Mouse (Mus musculus): ENCODE measurements around the gene Vipr2.

The Vipr2 gene

GRCm38 (mm10) chr12:116111007-116111694, 33.6 kb downstream of the Vipr2 start:
- Histone ChIP-seq H3K27me3 (ENCODE audit: insufficient read depth, low read length) (no peaks in the 10 kb centered on the region), H3K4me1 (replicated peaks; ENCODE audit: low read depth, low read length) (no peaks in the 10 kb centered on the region), H3K4me3 (replicated peaks; ENCODE audit: low read length) (no peak overlapping the region), H3K36me3 (ENCODE audit: insufficient read depth, low read length) (no peaks in the 10 kb centered on the region), H3K9me3 (ENCODE audit: low read length) (peaks cover 8% of the 10 kb centered on the region)
- TF ChIP-seq NANOG (IDR thresholded peaks at IDR 0.05; ENCODE audit: borderline replicate concordance, low read length) (no peak), CTCF (conservative IDR thresholded peaks at IDR 0.05; ENCODE audit: low read length) (no peak), POU5F1 (IDR thresholded peaks at IDR 0.05; ENCODE audit: borderline replicate concordance, low read length) (no peak)

DNA sequence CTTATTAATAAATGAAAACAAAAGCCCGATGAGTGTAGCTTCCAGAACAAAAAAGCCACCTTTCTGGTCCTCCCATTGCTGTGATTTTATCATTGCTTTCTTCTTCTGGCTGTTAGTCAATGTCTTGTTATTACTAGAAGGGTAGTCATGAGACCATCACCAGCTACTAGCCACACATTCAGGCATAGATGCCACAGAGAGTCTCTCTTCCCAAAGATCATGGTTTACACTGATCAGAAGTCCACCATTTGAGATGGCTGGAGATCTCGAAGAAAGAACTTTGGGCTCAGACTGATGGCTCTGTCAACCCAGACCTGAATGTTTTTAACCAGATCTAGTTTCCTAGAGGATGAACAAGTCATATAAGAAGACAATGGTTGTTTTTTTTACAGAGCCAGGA, 38.3 kb downstream of the Vipr2 start:
- H3K9me3 ChIP-seq (ENCODE audit: low read length), result peaks cover 15% of the 10 kb centered on the region
- H3K27me3 ChIP-seq (ENCODE audit: insufficient read depth, low read length), result no peaks in the 10 kb centered on the region
- H3K36me3 ChIP-seq (ENCODE audit: insufficient read depth, low read length), result no peaks in the 10 kb centered on the region
- TF ChIP-seq POU5F1 (IDR thresholded peaks at IDR 0.05; ENCODE audit: borderline replicate concordance, low read length) (no peak), CTCF (conservative IDR thresholded peaks at IDR 0.05; ENCODE audit: low read length) (no peak), NANOG (IDR thresholded peaks at IDR 0.05; ENCODE audit: borderline replicate concordance, low read length) (no peak)
- H3K4me3 ChIP-seq (replicated peaks; ENCODE audit: low read length), result no peak overlapping the region
- no peaks in the 10 kb centered on the region for H3K4me1 ChIP-seq (replicated peaks; ENCODE audit: low read depth, low read length)

DNA sequence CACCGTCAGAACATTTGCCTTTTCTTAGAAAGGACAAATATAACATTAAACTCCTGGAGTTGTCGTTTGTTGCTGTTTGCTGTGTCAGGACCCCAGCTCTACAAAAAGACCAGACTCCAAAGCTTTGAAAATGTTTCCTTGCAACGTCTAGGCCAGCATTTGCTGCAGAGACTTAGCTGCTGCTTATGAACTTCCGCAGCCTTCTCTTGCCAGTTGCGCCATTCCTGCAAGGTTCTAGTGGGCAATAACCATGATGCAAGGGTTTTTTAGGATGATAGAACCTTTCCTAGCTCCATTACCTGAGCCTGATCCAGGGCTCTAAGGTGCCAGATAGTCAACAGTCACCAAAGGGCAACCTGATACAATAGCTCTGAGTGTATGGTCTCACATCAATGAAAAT, 38.9 kb downstream of the Vipr2 start:
- TF ChIP-seq NANOG (IDR thresholded peaks at IDR 0.05; ENCODE audit: borderline replicate concordance, low read length) (no peak), POU5F1 (IDR thresholded peaks at IDR 0.05; ENCODE audit: borderline replicate concordance, low read length) (no peak), CTCF (conservative IDR thresholded peaks at IDR 0.05; ENCODE audit: low read length) (no peak)

DNA sequence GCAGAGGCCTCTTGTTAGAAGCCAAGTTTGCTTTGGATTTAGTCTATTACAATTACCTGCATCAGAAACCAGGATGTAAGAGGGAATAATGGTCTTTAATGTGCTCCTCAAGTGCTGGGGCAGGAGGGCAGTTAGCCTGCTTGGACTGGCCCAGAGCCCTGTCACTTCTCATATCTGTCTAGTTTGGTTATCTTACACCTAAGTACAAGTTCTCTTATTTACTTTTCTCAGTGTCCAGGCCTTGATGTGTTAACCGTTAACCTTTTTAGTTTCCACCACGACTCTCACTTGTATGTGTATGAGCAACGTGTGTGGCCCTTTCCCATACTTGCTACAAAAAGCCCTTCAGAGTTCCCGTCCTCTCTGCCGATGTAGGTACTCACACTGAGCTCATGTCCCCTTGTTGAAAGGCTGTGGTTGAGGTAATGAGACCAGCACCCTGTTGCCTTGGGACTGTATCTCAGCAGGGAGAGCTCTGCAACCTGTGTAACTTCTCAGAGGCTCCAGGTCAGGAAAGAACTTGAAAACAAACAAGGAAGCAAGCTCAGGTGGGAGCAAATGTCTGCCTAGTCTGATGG, 39.9 kb downstream of the Vipr2 start:
- H3K9me3 ChIP-seq (ENCODE audit: low read length), result peaks cover 15% of the 10 kb centered on the region
- H3K4me1 ChIP-seq (replicated peaks; ENCODE audit: low read depth, low read length), result no peaks in the 10 kb centered on the region
- no peaks in the 10 kb centered on the region for H3K27me3 ChIP-seq (ENCODE audit: insufficient read depth, low read length)
- no peaks in the 10 kb centered on the region for H3K36me3 ChIP-seq (ENCODE audit: insufficient read depth, low read length)
- H3K4me3 ChIP-seq (replicated peaks; ENCODE audit: low read length), result no peak overlapping the region
- no peak for TF ChIP-seq NANOG (IDR thresholded peaks at IDR 0.05; ENCODE audit: borderline replicate concordance, low read length)
- TF ChIP-seq POU5F1 (IDR thresholded peaks at IDR 0.05; ENCODE audit: borderline replicate concordance, low read length), result no peak
- TF ChIP-seq CTCF (conservative IDR thresholded peaks at IDR 0.05; ENCODE audit: low read length), result no peak

More for the DNA sequence above, 38.9 kb downstream of the Vipr2 start:
- Histone ChIP-seq H3K4me3 (replicated peaks; ENCODE audit: low read length) (no peak overlapping the region), H3K36me3 (ENCODE audit: insufficient read depth, low read length) (no peaks in the 10 kb centered on the region), H3K4me1 (replicated peaks; ENCODE audit: low read depth, low read length) (no peaks in the 10 kb centered on the region), H3K9me3 (ENCODE audit: low read length) (peaks cover 15% of the 10 kb centered on the region), H3K27me3 (ENCODE audit: insufficient read depth, low read length) (no peaks in the 10 kb centered on the region)

GRCm38 (mm10) chr12:116119001-116119400, 41.5 kb downstream of the Vipr2 start:
- peaks cover 15% of the 10 kb centered on the region for H3K9me3 ChIP-seq (ENCODE audit: low read length)
- no peak overlapping the region for H3K4me3 ChIP-seq (replicated peaks; ENCODE audit: low read length)
- no peaks in the 10 kb centered on the region for H3K4me1 ChIP-seq (replicated peaks; ENCODE audit: low read depth, low read length)
- H3K36me3 ChIP-seq (ENCODE audit: insufficient read depth, low read length), result no peaks in the 10 kb centered on the region
- no peaks in the 10 kb centered on the region for H3K27me3 ChIP-seq (ENCODE audit: insufficient read depth, low read length)
- no peak for TF ChIP-seq NANOG (IDR thresholded peaks at IDR 0.05; ENCODE audit: borderline replicate concordance, low read length)
- TF ChIP-seq CTCF (conservative IDR thresholded peaks at IDR 0.05; ENCODE audit: low read length), result no peak
- TF ChIP-seq POU5F1 (IDR thresholded peaks at IDR 0.05; ENCODE audit: borderline replicate concordance, low read length), result no peak

DNA sequence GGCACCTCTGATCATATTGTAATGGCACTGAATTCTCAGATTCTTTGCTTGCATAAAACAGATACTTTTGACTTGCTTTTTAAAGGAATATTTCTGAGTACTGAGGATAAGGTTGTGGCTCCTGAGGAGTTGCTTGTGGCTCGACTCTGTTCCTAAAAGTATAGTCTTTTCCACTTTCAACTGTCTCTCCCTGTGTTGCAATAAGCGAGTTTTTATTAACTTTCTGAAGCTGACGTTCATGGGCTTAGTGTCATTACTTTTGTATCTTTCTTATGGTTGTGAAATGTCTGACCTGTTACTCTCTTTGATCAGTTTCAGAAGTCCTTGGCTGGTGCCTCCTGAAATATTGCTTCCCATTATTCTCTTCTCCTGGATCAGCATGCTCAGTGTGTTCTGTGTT, 46.3 kb downstream of the Vipr2 start:
- H3K27me3 ChIP-seq (ENCODE audit: insufficient read depth, low read length), result no peaks in the 10 kb centered on the region
- TF ChIP-seq CTCF (conservative IDR thresholded peaks at IDR 0.05; ENCODE audit: low read length) (no peak), POU5F1 (IDR thresholded peaks at IDR 0.05; ENCODE audit: borderline replicate concordance, low read length) (no peak), NANOG (IDR thresholded peaks at IDR 0.05; ENCODE audit: borderline replicate concordance, low read length) (no peak)
- no peak overlapping the region for H3K4me3 ChIP-seq (replicated peaks; ENCODE audit: low read length)

GRCm38 (mm10) chr12:116130936-116131335, 53.4 kb downstream of the Vipr2 start:
- TF ChIP-seq POU5F1 (IDR thresholded peaks at IDR 0.05; ENCODE audit: borderline replicate concordance, low read length) (no peak), NANOG (IDR thresholded peaks at IDR 0.05; ENCODE audit: borderline replicate concordance, low read length) (no peak), CTCF (conservative IDR thresholded peaks at IDR 0.05; ENCODE audit: low read length) (no peak)
- Histone ChIP-seq H3K4me1 (replicated peaks; ENCODE audit: low read depth, low read length) (no peaks in the 10 kb centered on the region), H3K9me3 (ENCODE audit: low read length) (no peaks in the 10 kb centered on the region), H3K27me3 (ENCODE audit: insufficient read depth, low read length) (no peaks in the 10 kb centered on the region), H3K36me3 (ENCODE audit: insufficient read depth, low read length) (no peaks in the 10 kb centered on the region), H3K4me3 (replicated peaks; ENCODE audit: low read length) (no peak overlapping the region)

More for the DNA sequence above, 46.3 kb downstream of the Vipr2 start:
- Histone ChIP-seq H3K4me1 (replicated peaks; ENCODE audit: low read depth, low read length) (no peaks in the 10 kb centered on the region), H3K9me3 (ENCODE audit: low read length) (peaks cover 15% of the 10 kb centered on the region), H3K36me3 (ENCODE audit: insufficient read depth, low read length) (no peaks in the 10 kb centered on the region)

DNA sequence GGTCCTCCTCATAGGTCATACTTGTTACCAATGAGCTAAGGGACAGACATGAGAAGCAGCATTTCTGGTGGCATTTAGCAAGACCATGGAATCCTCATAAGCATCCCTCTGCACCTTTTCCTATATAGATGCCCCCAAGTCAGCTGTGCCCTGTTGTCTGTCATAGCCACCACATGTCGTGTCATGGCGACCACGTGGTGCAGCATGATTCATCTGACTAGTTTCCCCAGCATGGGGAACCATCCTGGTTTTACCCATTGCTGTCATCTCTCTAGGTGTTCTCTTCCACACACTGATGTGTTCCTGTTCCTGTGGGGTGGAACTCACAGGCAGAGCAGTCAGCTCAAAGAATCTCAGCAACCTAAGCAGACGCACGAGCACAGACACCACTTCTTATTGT, 55.4 kb downstream of the Vipr2 start:
- H3K36me3 ChIP-seq (ENCODE audit: insufficient read depth, low read length), result no peaks in the 10 kb centered on the region
- no peak for TF ChIP-seq NANOG (IDR thresholded peaks at IDR 0.05; ENCODE audit: borderline replicate concordance, low read length)
- no peak for TF ChIP-seq POU5F1 (IDR thresholded peaks at IDR 0.05; ENCODE audit: borderline replicate concordance, low read length)
- TF ChIP-seq CTCF (conservative IDR thresholded peaks at IDR 0.05; ENCODE audit: low read length), result no peak
- H3K27me3 ChIP-seq (ENCODE audit: insufficient read depth, low read length), result no peaks in the 10 kb centered on the region
- no peak overlapping the region for H3K4me3 ChIP-seq (replicated peaks; ENCODE audit: low read length)
- no peaks in the 10 kb centered on the region for H3K4me1 ChIP-seq (replicated peaks; ENCODE audit: low read depth, low read length)
- H3K9me3 ChIP-seq (ENCODE audit: low read length), result no peaks in the 10 kb centered on the region
